Mouse (Mus musculus) lung, embryonic 14.5 days (tissue): ENCODE data around the gene Lrba. TPM values are rescaled to one million over a fixed set of nuclear protein-coding genes. Genes with fewer than 3 reads are reported as not detected.

Experiments
- ATAC-seq: fragments of 200-750 bp; cut with Nextera tagmentation; 2 replicates; pipeline ENCODE4 v1.8.0; 2017; ENCODE audit warnings: mild to moderate bottlenecking, moderate TSS enrichment, moderate library complexity; ENCODE audit not compliant: insufficient read depth
- DNase-seq: peaks from one replicate; pipeline ENCODE4 v3.0.0-alpha.2; 2015
- H3K27ac ChIP-seq: fragments of 300-500 bp; sonication (generic); 2 replicates; pipeline ENCODE4 v1.5.1; 2014; ENCODE audit warnings: low read depth, mild to moderate bottlenecking, moderate library complexity
- H3K27me3 ChIP-seq: fragments of 300-500 bp; sonication (generic); 2 replicates; pipeline ENCODE4 v1.6.1; 2014; ENCODE audit warnings: low read length, control low read depth; ENCODE audit not compliant: insufficient read depth
- H3K36me3 ChIP-seq: fragments of 300-500 bp; sonication (generic); 2 replicates; pipeline ENCODE4 v1.6.1; 2014; ENCODE audit warnings: control low read depth; ENCODE audit not compliant: insufficient read depth
- H3K4me1 ChIP-seq: fragments of 300-500 bp; sonication (generic); 2 replicates; pipeline ENCODE4 v1.6.1; 2014; ENCODE audit warnings: antibody characterized with exemption, control low read depth; ENCODE audit not compliant: insufficient read depth
- H3K4me2 ChIP-seq: fragments of 300-500 bp; sonication (generic); 2 replicates; pipeline ENCODE4 v1.6.1; 2014; ENCODE audit warnings: mild to moderate bottlenecking
- H3K4me3 ChIP-seq: fragments of 300-500 bp; sonication (generic); 2 replicates; pipeline ENCODE4 v1.5.1; 2014; ENCODE audit warnings: low read depth, low read length
- H3K9ac ChIP-seq: fragments of 300-500 bp; sonication (generic); 2 replicates; pipeline ENCODE4 v1.6.1; 2014
- H3K9me3 ChIP-seq: fragments of 300-500 bp; sonication (generic); 2 replicates; pipeline ENCODE4 v1.6.1; 2016; ENCODE audit warnings: low read depth, low read length, control low read depth
- CTCF ChIP-seq: IDR thresholded peaks from 2 replicates; pipeline ENCODE4 v1.5.1; 2016; ENCODE audit warnings: antibody characterized with exemption, low read depth
- WGBS: fragments of 180-500 bp; shearing (Covaris S2); extraction: QIAGEN DNeasy Blood & Tissue Kit; methylation state at CpG from one replicate; pipeline ENCODE4 v1.1.7; 2014; 5-methylcytosine and 5-hydroxymethylcytosine counted together
- polyA plus RNA-seq: library from polyadenylated mRNA; unstranded; fragments of >200 nt; fragmentation: Nextera tagmentation; extraction: Ambion mirVana; gene quantifications from 2 replicates; pipeline ENCODE4 v1.2.1, GENCODE M21; 2014

Gene Lrba
- polyA plus RNA-seq, 1 experiment from 2014 or later, result 5.5 TPM

GRCm38 (mm10) chr3:86201645-86202175 is 22.8 kb upstream of the Lrba start:
- ATAC-seq (no peak), DNase-seq (no peak)
- TF ChIP-seq CTCF, result no peak
- no peak overlapping the region for H3K9ac ChIP-seq
- H3K36me3 ChIP-seq, result no peaks in the 10 kb centered on the region
- no peak overlapping the region for H3K27ac ChIP-seq
- WGBS, result 81% methylated on average over 1 of the region's 1 CpGs
- no peak overlapping the region for H3K4me2 ChIP-seq
- no peaks in the 10 kb centered on the region for H3K4me1 ChIP-seq
- no peaks in the 10 kb centered on the region for H3K9me3 ChIP-seq
- no peaks in the 10 kb centered on the region for H3K27me3 ChIP-seq
- H3K4me3 ChIP-seq, result no peak overlapping the region

- Histone ChIP-seq H3K4me3 (no peak overlapping the region), H3K4me1 (no peaks in the 10 kb centered on the region), H3K27me3 (no peaks in the 10 kb centered on the region), H3K4me2 (no peak overlapping the region), H3K9me3 (no peaks in the 10 kb centered on the region), H3K36me3 (no peaks in the 10 kb centered on the region), H3K9ac (no peak overlapping the region), H3K27ac (no peak overlapping the region)
- DNase-seq, result no peak
- 81% methylated on average over 3 of the region's 3 CpGs for WGBS
- no peak for ATAC-seq
- TF ChIP-seq CTCF, result no peak
Measured at GRCm38 (mm10) chr3:86202449-86202848, 22.0 kb upstream of the Lrba start.

- Histone ChIP-seq H3K4me2 (no peak overlapping the region), H3K9me3 (no peaks in the 10 kb centered on the region), H3K4me3 (no peak overlapping the region), H3K4me1 (no peaks in the 10 kb centered on the region), H3K27me3 (no peaks in the 10 kb centered on the region), H3K9ac (no peak overlapping the region), H3K27ac (no peak overlapping the region), H3K36me3 (no peaks in the 10 kb centered on the region)
- 72% methylated on average over 6 of the region's 6 CpGs for WGBS
- no peak for DNase-seq
- no peak for ATAC-seq
- TF ChIP-seq CTCF, result no peak
Measured at GRCm38 (mm10) chr3:86204608-86205358, 19.7 kb upstream of the Lrba start.

GRCm38 (mm10) chr3:86206556-86206955 is 17.9 kb upstream of the Lrba start:
- DNase-seq (no peak), ATAC-seq (no peak)
- Histone ChIP-seq H3K9me3 (no peaks in the 10 kb centered on the region), H3K27me3 (no peaks in the 10 kb centered on the region), H3K4me3 (no peak overlapping the region), H3K4me2 (no peak overlapping the region), H3K36me3 (no peaks in the 10 kb centered on the region), H3K9ac (no peak overlapping the region), H3K4me1 (no peaks in the 10 kb centered on the region), H3K27ac (no peak overlapping the region)
- no peak for TF ChIP-seq CTCF
- WGBS, result 75% methylated on average over 2 of the region's 2 CpGs

GRCm38 (mm10) chr3:86210267-86210939 is 14.1 kb upstream of the Lrba start:
- H3K27ac ChIP-seq, result no peak overlapping the region
- TF ChIP-seq CTCF, result no peak
- no peaks in the 10 kb centered on the region for H3K27me3 ChIP-seq
- H3K4me1 ChIP-seq, result no peaks in the 10 kb centered on the region
- H3K9ac ChIP-seq, result no peak overlapping the region
- DNase-seq (no peak), ATAC-seq (no peak)
- no peak overlapping the region for H3K4me2 ChIP-seq
- H3K36me3 ChIP-seq, result no peaks in the 10 kb centered on the region
- no peak overlapping the region for H3K4me3 ChIP-seq
- 90% methylated on average over 10 of the region's 10 CpGs for WGBS
- H3K9me3 ChIP-seq, result no peaks in the 10 kb centered on the region

- no peaks in the 10 kb centered on the region for H3K27me3 ChIP-seq
- no peak overlapping the region for H3K4me2 ChIP-seq
- H3K4me1 ChIP-seq, result no peaks in the 10 kb centered on the region
- no peaks in the 10 kb centered on the region for H3K36me3 ChIP-seq
- H3K27ac ChIP-seq, result no peak overlapping the region
- no peak overlapping the region for H3K4me3 ChIP-seq
- ATAC-seq (no peak), DNase-seq (no peak)
- WGBS, result 71% methylated on average over 3 of the region's 3 CpGs
- H3K9me3 ChIP-seq, result no peaks in the 10 kb centered on the region
- no peak for TF ChIP-seq CTCF
- no peak overlapping the region for H3K9ac ChIP-seq
Measured at GRCm38 (mm10) chr3:86210959-86211358, 13.5 kb upstream of the Lrba start.

- WGBS, result 81% methylated on average over 4 of the region's 4 CpGs
- no peak overlapping the region for H3K4me3 ChIP-seq
- no peak for DNase-seq
- no peak overlapping the region for H3K27ac ChIP-seq
- H3K9me3 ChIP-seq, result no peaks in the 10 kb centered on the region
- no peaks in the 10 kb centered on the region for H3K36me3 ChIP-seq
- H3K9ac ChIP-seq, result no peak overlapping the region
- no peak for ATAC-seq
- no peaks in the 10 kb centered on the region for H3K27me3 ChIP-seq
- no peak overlapping the region for H3K4me2 ChIP-seq
- H3K4me1 ChIP-seq, result no peaks in the 10 kb centered on the region
- TF ChIP-seq CTCF, result no peak
Measured at GRCm38 (mm10) chr3:86214248-86214647, 10.2 kb upstream of the Lrba start.
